Mouse (Mus musculus) forebrain, embryonic 15.5 days (tissue): Measurements from ENCODE around the gene Olfml2b. TPM values are rescaled to one million over a fixed set of nuclear protein-coding genes. Genes with fewer than 3 reads are reported as not detected.

Source experiments
- ATAC-seq: fragments of 200-750 bp; cut with Nextera tagmentation; replicated peaks from 2 replicates; pipeline ENCODE4 v1.8.0; 2017; ENCODE audit warnings: mild to moderate bottlenecking, moderate TSS enrichment, moderate library complexity
- H3K27ac ChIP-seq: fragments of 300-500 bp; sonication (generic); replicated peaks from 2 replicates; pipeline ENCODE4 v1.5.1; 2015; ENCODE audit warnings: mild to moderate bottlenecking, inconsistent platforms
- H3K27me3 ChIP-seq: fragments of 300-500 bp; sonication (generic); 2 replicates; pipeline ENCODE4 v1.6.1; 2015; ENCODE audit warnings: inconsistent platforms
- H3K36me3 ChIP-seq: fragments of 300-500 bp; sonication (generic); 2 replicates; pipeline ENCODE4 v1.6.1; 2015; ENCODE audit warnings: mild to moderate bottlenecking, inconsistent platforms
- H3K4me1 ChIP-seq: fragments of 300-500 bp; sonication (generic); 2 replicates; pipeline ENCODE4 v1.6.1; 2015; ENCODE audit warnings: inconsistent platforms
- H3K4me2 ChIP-seq: fragments of 300-500 bp; sonication (generic); replicated peaks from 2 replicates; pipeline ENCODE4 v1.6.1; 2015; ENCODE audit warnings: mild to moderate bottlenecking, inconsistent platforms
- H3K4me3 ChIP-seq: fragments of 300-500 bp; sonication (generic); 2 replicates; pipeline ENCODE4 v1.5.1; 2015; ENCODE audit warnings: mild to moderate bottlenecking, inconsistent platforms
- H3K9ac ChIP-seq: fragments of 300-500 bp; sonication (generic); replicated peaks from 2 replicates; pipeline ENCODE4 v1.6.1; 2015; ENCODE audit warnings: mild to moderate bottlenecking, inconsistent platforms
- H3K9me3 ChIP-seq: fragments of 300-500 bp; sonication (generic); 2 replicates; pipeline ENCODE4 v1.6.1; 2016; ENCODE audit warnings: inconsistent platforms
- WGBS: fragments of 180-500 bp; shearing (Covaris S2); methylation state at CpG from one replicate; pipeline ENCODE4 v1.1.7; 2015; ENCODE audit warnings: mixed read lengths; 5-methylcytosine and 5-hydroxymethylcytosine counted together
- polyA plus RNA-seq: library from polyadenylated mRNA; unstranded; fragments of >200 nt; fragmentation: Nextera tagmentation; extraction: Ambion mirVana; gene quantifications from 2 replicates; pipeline ENCODE4 v1.2.1, GENCODE M21; 2015

The Olfml2b gene
- polyA plus RNA-seq, 1 experiment from 2014 or later: 11.4 TPM

DNA sequence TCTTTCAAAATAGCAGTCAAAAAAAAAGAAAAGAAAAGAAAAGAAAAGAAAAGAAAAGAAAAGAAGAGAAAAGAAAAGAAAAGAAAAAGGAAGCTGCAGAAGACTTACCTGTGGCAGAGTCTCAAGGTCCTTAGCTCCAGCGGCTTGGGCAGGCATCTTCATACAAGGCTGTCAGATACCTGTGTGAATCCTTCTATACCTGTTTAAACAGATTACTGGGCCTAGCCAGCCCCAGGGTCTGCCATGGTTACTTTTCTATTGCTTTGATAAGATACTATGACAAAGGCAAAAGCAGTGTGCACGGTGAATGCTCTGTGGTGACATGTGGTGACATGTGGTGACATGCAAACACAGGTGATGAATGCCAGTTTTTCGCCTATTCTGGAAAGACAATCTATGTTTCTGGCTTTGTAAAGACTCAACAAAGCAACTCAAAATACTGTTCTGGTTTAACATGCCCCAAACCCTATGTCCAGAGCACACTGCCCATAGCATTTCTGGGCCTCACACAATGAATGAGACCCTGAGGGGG lies 56.2 kb downstream of the Olfml2b start:
- Histone ChIP-seq H3K27me3 (no peaks in the 10 kb centered on the region), H3K4me1 (no peaks in the 10 kb centered on the region), H3K4me3 (no peak overlapping the region), H3K36me3 (no peaks in the 10 kb centered on the region), H3K4me2 (no peak overlapping the region), H3K9ac (no peak overlapping the region), H3K9me3 (no peaks in the 10 kb centered on the region), H3K27ac (no peak overlapping the region)
- no peak for ATAC-seq
- WGBS: 76% methylated on average over 3 of the region's 3 CpGs

DNA sequence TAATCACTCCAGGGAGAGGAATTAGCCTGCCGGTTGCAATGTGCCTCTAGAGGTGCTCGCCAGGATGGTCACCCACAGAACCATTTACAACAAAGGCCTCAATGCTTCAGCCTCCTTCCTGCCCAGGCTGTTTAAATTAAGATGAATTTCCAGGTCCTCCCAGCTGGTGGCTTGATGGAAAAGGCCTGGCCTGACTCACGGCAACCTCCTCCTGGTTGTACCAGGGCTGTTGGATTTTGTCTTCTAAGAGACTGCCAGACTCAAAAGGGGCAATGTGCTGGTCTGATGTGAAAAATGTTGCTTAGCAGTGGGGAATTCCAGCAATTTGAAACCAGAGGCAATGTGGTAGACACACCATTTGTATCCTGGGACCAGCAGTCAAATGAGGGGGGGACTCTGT lies 56.8 kb downstream of the Olfml2b start:
- WGBS: 72% methylated on average over 3 of the region's 3 CpGs

DNA sequence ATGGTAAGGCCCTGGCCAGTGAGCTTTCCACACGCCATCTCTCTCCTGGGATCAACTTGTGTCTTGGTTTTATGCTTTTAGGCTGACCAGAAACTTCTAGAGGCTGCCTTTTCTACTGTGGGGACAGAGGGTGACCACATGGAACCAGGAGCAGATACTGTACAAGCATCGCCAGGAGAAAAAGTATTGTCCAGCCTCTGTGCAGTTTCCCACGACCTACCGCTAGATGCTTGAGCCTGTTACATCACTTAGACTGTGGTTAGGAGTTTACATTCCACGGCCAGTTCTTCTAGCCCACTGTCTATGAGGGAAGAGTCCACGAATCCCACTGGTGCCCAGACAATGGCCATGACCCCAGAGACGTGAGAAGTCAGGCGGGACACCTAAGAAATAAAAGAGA lies 57.2 kb downstream of the Olfml2b start:
- no peak overlapping the region for H3K27ac ChIP-seq
- no peaks in the 10 kb centered on the region for H3K36me3 ChIP-seq

More for the DNA sequence above, 56.8 kb downstream of the Olfml2b start:
- no peaks in the 10 kb centered on the region for H3K36me3 ChIP-seq
- no peak overlapping the region for H3K9ac ChIP-seq
- no peak overlapping the region for H3K27ac ChIP-seq
- ATAC-seq: no peak
- H3K27me3 ChIP-seq: no peaks in the 10 kb centered on the region
- H3K4me2 ChIP-seq: no peak overlapping the region
- no peak overlapping the region for H3K4me3 ChIP-seq
- no peaks in the 10 kb centered on the region for H3K4me1 ChIP-seq
- H3K9me3 ChIP-seq: no peaks in the 10 kb centered on the region

DNA sequence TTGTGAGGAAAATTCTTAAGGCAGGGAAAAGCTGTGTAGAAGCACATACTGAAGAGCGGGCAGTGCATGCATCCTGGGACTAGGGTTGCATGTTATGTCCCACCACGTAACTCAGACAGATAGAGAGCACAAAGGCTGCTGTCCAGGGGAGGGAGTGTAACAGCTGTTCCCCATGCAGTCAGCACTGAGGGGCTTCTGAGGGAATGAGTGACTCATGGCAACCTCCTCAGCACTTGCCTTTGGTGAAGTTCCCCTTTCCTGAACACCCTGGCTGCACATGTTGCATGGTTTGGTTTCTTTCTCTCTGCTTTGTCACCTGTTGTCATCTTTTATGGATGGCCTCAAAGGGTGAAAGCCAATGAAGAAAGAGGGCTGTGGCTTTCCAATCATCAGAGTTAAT lies 57.9 kb downstream of the Olfml2b start:
- no peaks in the 10 kb centered on the region for H3K9me3 ChIP-seq
- H3K9ac ChIP-seq: no peak overlapping the region
- no peak overlapping the region for H3K4me2 ChIP-seq
- WGBS: 89% methylated on average over 2 of the region's 2 CpGs
- H3K27ac ChIP-seq: no peak overlapping the region
- no peaks in the 10 kb centered on the region for H3K27me3 ChIP-seq
- no peaks in the 10 kb centered on the region for H3K4me1 ChIP-seq
- ATAC-seq: no peak
- H3K36me3 ChIP-seq: no peaks in the 10 kb centered on the region
- H3K4me3 ChIP-seq: no peak overlapping the region

More for the DNA sequence above, 57.2 kb downstream of the Olfml2b start:
- Histone ChIP-seq H3K9me3 (no peaks in the 10 kb centered on the region), H3K4me3 (no peak overlapping the region), H3K4me2 (no peak overlapping the region), H3K9ac (no peak overlapping the region), H3K27me3 (no peaks in the 10 kb centered on the region), H3K4me1 (no peaks in the 10 kb centered on the region)
- no peak for ATAC-seq
- 88% methylated on average over 8 of the region's 8 CpGs for WGBS

DNA sequence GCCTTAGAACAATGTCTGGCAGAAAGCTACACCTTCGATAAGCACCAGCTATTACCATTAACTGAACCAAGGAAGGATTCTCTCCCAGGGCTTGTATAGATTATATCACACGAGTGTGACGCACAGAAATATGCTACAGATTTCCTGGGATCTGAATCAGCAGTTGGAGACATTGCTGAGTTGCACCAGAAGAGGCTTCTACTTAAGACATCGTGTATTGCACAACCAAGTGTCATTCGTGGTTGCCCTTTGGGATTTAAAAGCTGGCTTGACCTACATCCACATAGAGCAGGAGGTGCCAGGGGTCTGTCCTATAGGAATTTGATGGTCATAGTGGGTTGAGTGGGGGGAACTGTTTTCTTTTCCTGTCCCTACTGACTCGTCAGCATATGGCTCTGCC lies 58.6 kb downstream of the Olfml2b start:
- H3K27ac ChIP-seq: no peak overlapping the region
- 89% methylated on average over 6 of the region's 6 CpGs for WGBS
- H3K4me1 ChIP-seq: no peaks in the 10 kb centered on the region
- H3K9me3 ChIP-seq: no peaks in the 10 kb centered on the region
- H3K4me2 ChIP-seq: no peak overlapping the region
- no peaks in the 10 kb centered on the region for H3K27me3 ChIP-seq
- ATAC-seq: no peak
- no peak overlapping the region for H3K9ac ChIP-seq
- no peaks in the 10 kb centered on the region for H3K36me3 ChIP-seq
- H3K4me3 ChIP-seq: no peak overlapping the region

DNA sequence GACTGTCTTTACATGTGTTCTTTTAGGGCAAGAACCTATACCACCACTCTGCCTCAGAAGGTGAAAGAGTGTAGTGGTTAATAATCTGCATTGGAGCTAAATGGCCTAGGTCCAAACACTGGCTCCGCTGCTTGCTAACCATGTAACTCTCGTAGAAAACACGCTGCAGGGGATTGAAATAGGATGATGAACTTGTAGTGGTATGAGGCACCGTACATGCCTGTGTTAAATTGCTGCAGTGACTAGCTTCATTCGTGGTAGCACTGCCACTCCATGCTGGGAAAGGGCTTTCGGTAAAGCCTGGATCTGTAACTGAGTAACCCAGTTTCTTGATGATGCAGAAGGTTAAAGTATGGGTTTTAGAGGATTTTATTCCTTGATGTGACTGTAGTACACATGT lies 59.8 kb downstream of the Olfml2b start:
- Histone ChIP-seq H3K27me3 (no peaks in the 10 kb centered on the region), H3K27ac (no peak overlapping the region), H3K9me3 (no peaks in the 10 kb centered on the region), H3K4me3 (no peak overlapping the region), H3K9ac (no peak overlapping the region), H3K4me1 (no peaks in the 10 kb centered on the region), H3K36me3 (no peaks in the 10 kb centered on the region), H3K4me2 (no peak overlapping the region)
- no peak for ATAC-seq
- 93% methylated on average over 6 of the region's 6 CpGs for WGBS

DNA sequence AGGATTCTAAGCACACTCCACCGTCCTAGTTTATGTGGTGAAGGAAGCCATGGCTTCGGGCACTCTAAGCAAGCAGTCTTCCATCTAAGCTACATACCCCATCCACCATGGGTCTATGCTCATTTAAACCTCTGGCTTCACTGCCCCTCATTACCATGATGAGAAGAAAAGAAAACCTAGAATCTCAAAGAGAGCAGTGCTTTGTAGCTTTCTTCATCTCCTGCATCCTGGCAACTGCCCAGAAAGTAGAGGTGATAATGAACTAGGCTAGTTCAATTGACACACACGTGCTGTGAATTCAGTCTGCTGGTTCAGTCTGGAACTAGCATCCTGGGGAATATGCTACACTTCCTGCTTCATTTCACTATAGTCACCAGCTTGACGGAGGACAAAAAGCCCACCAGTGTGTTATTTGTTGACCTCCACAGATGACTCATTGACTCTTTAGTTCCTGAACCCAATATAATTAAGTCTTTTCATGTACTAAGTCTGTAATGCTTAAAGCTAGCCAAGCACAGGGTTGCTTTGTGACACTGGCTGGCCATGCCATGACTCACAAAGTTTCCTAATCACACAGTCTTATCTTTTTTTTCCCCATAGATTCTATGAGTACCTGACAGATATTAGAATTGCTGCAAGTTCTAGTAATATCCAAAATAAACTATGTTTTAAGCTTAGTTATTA lies 60.7 kb downstream of the Olfml2b start:
- ATAC-seq: peak; percentile 73
- Histone ChIP-seq H3K4me3 (no peak overlapping the region), H3K9ac (no peak overlapping the region), H3K4me2 (no peak overlapping the region), H3K27ac (no peak overlapping the region), H3K36me3 (no peaks in the 10 kb centered on the region), H3K9me3 (no peaks in the 10 kb centered on the region), H3K27me3 (no peaks in the 10 kb centered on the region), H3K4me1 (no peaks in the 10 kb centered on the region)
- WGBS: 29% methylated on average over 4 of the region's 4 CpGs

DNA sequence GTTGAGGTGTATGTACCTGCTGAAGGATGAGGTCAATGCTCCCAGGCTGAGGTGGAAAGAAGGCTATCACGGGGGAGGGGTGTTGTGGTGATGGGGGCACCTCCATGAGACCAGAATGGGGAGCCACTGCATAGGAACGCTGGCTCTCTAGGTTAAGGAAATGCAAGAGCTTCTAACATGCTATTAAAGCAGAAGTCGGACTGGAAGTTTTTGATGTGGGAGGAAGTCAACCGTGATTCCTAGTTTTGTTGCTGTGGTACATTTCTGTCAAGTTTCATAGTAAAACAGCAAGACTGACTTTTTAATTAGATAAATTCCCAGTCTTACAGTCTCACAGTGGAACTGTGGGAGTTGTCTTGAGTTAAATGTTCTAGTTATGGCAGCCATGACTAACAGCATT lies 61.7 kb downstream of the Olfml2b start:
- whole genome bisulfite sequencing: 95% methylated on average over 4 of the region's 4 CpGs
- no peak for ATAC-seq
- H3K27me3 ChIP-seq: no peaks in the 10 kb centered on the region

DNA sequence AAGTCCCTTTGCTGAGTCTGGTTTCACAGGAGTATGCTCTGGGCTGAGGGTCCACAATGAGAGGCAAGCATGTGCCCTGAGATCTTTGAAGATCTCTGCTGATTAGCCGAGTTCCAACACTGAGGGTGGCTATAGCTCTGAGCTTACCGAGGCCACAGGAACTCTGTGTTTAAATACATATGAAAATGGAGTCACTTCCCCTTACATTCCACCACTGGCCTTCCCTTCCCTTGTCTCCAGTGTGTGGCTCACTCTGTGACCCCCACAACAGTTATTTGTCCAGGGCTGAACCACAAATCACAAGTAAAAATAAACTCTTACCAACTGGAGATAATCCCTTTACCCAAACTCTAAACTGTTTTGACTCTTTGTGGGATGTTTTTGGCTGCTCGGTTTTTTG lies 64.7 kb downstream of the Olfml2b start:
- H3K4me3 ChIP-seq: no peak overlapping the region
- no peak overlapping the region for H3K27ac ChIP-seq
- WGBS: 83% methylated on average over 3 of the region's 3 CpGs
- H3K4me1 ChIP-seq: no peaks in the 10 kb centered on the region
- H3K36me3 ChIP-seq: no peaks in the 10 kb centered on the region
- no peak overlapping the region for H3K4me2 ChIP-seq
- no peaks in the 10 kb centered on the region for H3K27me3 ChIP-seq
- H3K9ac ChIP-seq: no peak overlapping the region
- H3K9me3 ChIP-seq: no peaks in the 10 kb centered on the region
- no peak for ATAC-seq

More for the DNA sequence above, 61.7 kb downstream of the Olfml2b start:
- Histone ChIP-seq H3K4me2 (no peak overlapping the region), H3K9me3 (no peaks in the 10 kb centered on the region), H3K27ac (no peak overlapping the region), H3K36me3 (no peaks in the 10 kb centered on the region), H3K4me3 (no peak overlapping the region), H3K9ac (no peak overlapping the region), H3K4me1 (no peaks in the 10 kb centered on the region)

DNA sequence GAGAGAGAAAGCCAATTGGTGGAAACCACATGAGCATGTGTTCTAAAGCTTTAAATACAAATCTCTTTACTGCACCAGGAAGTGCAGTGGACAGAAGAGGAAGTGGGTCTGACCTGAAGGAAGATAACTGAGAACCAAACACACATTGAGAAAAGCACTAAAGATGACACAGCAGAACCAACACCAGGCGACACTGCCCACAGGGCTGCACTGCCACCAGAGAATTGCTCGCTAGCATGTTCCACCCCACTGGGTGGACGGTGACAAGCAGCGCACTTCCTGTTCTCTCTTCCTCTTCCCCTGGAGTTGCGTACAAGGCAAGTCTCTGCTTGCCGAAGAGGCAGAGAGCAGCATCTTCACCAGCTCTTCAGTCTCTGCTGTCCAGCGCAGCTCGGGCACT lies 65.1 kb downstream of the Olfml2b start:
- no peak for ATAC-seq
- Histone ChIP-seq H3K9ac (no peak overlapping the region), H3K27me3 (no peaks in the 10 kb centered on the region), H3K27ac (no peak overlapping the region), H3K36me3 (no peaks in the 10 kb centered on the region), H3K9me3 (no peaks in the 10 kb centered on the region), H3K4me1 (no peaks in the 10 kb centered on the region), H3K4me2 (no peak overlapping the region), H3K4me3 (no peak overlapping the region)
- WGBS: 94% methylated on average over 8 of the region's 8 CpGs

DNA sequence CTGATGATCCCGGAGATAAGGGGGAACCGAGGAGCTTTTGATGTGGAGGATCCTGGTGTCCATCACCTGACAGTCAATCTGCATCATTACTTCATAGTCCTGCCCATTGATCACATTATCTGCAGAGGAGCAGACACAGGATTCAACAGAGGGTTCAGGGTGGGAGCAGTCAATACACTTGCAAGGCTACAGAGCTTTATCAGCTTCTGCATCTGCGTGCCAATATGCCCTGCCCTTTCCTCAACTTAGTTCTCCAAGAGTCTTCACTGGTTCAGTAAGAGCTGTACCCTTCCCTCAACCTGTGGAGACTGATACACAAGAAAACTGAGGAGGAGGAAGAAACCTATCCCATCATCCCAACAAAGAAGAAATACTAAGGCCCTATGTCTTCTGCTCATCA lies 65.6 kb downstream of the Olfml2b start:
- Histone ChIP-seq H3K27ac (no peak overlapping the region), H3K4me2 (no peak overlapping the region), H3K9ac (no peak overlapping the region), H3K36me3 (no peaks in the 10 kb centered on the region), H3K27me3 (no peaks in the 10 kb centered on the region), H3K9me3 (no peaks in the 10 kb centered on the region), H3K4me1 (no peaks in the 10 kb centered on the region), H3K4me3 (no peak overlapping the region)
- no peak for ATAC-seq
- 96% methylated on average over 3 of the region's 3 CpGs for WGBS

DNA sequence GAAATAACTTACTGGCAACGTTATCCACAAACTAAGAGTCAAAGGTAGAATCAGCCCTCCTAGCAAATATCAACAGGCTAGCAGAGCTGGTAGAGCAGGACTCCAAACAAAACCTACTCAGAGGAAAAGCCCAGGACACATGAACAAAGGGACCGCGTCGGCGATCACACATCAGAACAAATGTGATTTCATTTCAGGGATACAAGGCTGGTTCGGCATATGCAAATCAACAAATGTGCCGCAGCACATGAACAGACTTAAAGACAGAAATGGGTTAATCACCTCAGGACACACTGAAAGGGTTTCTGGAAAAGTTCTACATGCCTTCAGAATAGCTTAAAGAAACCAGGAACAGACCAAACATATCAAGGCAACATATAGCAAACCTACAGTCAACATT lies 67.4 kb downstream of the Olfml2b start:
- no peaks in the 10 kb centered on the region for H3K27me3 ChIP-seq
- H3K27ac ChIP-seq: no peak overlapping the region
- H3K9ac ChIP-seq: no peak overlapping the region
- ATAC-seq: no peak
- H3K9me3 ChIP-seq: no peaks in the 10 kb centered on the region
- H3K4me3 ChIP-seq: no peak overlapping the region
- no peaks in the 10 kb centered on the region for H3K36me3 ChIP-seq
- H3K4me2 ChIP-seq: no peak overlapping the region
- no peaks in the 10 kb centered on the region for H3K4me1 ChIP-seq
- 86% methylated on average over 7 of the region's 7 CpGs for WGBS

DNA sequence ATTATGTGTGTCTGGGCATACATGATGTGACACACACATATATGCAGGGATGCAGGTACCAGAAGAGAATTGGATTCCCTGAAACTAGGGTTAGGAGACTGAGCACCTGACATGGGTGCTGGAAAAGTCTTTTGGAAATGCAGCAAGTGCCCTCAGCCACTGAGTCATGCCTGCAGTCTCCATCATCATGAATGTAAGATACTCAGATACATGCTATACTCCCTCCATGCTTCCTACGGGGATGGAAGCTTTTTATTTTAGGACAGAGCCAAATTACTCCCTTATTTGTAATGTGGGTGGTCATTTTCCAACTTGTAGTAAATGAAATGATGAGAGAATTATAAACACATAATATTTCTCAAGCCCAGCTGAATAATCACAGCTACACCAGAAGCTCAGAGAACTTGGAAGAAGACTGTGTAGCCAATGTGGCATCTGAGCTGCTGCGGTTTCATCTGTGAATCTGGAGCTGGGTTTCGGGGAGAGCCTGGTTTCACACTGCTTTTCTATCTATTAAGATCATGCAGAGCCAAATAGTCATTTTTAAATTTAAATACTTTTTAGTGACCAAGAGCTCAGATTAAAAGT lies 73.0 kb downstream of the Olfml2b start:
- Histone ChIP-seq H3K9ac (no peak overlapping the region), H3K9me3 (no peaks in the 10 kb centered on the region), H3K36me3 (no peaks in the 10 kb centered on the region), H3K27me3 (no peaks in the 10 kb centered on the region), H3K27ac (no peak overlapping the region), H3K4me1 (no peaks in the 10 kb centered on the region), H3K4me3 (no peak overlapping the region), H3K4me2 (no peak overlapping the region)
- WGBS: 92% methylated on average over 3 of the region's 3 CpGs
- no peak for ATAC-seq
